Mouse (Mus musculus) stomach, embryonic 15.5 days (tissue): ENCODE results near the gene Nucb1. TPM values are rescaled to one million over a fixed set of nuclear protein-coding genes. Genes with fewer than 3 reads are reported as not detected.
A peak's percentile ranks its signal among the peaks of the same experiment; 100 is the strongest.
"Not testable (repeated sequence)": the region's sequence is repeated elsewhere in the genome, so short reads cannot be mapped to it uniquely, and the experiment has no call there.

Source experiments
- ATAC-seq: fragments of 200-750 bp; cut with Nextera tagmentation; 2 replicates; pipeline ENCODE4 v1.8.0; 2017; ENCODE audit warnings: low read depth, moderate number of reproducible peaks, moderate TSS enrichment; ENCODE audit not compliant: insufficient read depth, low FRiP score
- H3K27ac ChIP-seq: fragments of 300-500 bp; sonication (generic); 2 replicates; pipeline ENCODE4 v1.5.1; 2015; ENCODE audit warnings: mild to moderate bottlenecking, inconsistent platforms
- H3K27me3 ChIP-seq: fragments of 300-500 bp; sonication (generic); replicated peaks from 2 replicates; pipeline ENCODE4 v1.6.1; 2015; ENCODE audit warnings: inconsistent platforms
- H3K36me3 ChIP-seq: fragments of 300-500 bp; sonication (generic); 2 replicates; pipeline ENCODE4 v1.6.1; 2015; ENCODE audit warnings: inconsistent platforms
- H3K4me1 ChIP-seq: fragments of 300-500 bp; sonication (generic); 2 replicates; pipeline ENCODE4 v1.6.1; 2015; ENCODE audit warnings: inconsistent platforms
- H3K4me2 ChIP-seq: fragments of 300-500 bp; sonication (generic); 2 replicates; pipeline ENCODE4 v1.6.1; 2015; ENCODE audit warnings: mild to moderate bottlenecking, inconsistent platforms
- H3K4me3 ChIP-seq: fragments of 300-500 bp; sonication (generic); replicated peaks from 2 replicates; pipeline ENCODE4 v1.5.1; 2015; ENCODE audit warnings: inconsistent platforms
- H3K9ac ChIP-seq: fragments of 300-500 bp; sonication (generic); 2 replicates; pipeline ENCODE4 v1.6.1; 2015; ENCODE audit warnings: inconsistent platforms
- H3K9me3 ChIP-seq: fragments of 300-500 bp; sonication (generic); 2 replicates; pipeline ENCODE4 v1.6.1; 2016; ENCODE audit warnings: inconsistent platforms
- WGBS: fragments of 180-500 bp; shearing (Covaris S2); methylation state at CpG from one replicate; pipeline ENCODE4 v1.1.7; 2015; 5-methylcytosine and 5-hydroxymethylcytosine counted together
- polyA plus RNA-seq: library from polyadenylated mRNA; unstranded; fragments of >200 nt; fragmentation: Nextera tagmentation; extraction: Ambion mirVana; gene quantifications from 2 replicates; pipeline ENCODE4 v1.2.1, GENCODE M21; 2015

Nucb1 gene
- polyA plus RNA-seq, 1 experiment from 2014 or later: 230 TPM

DNA sequence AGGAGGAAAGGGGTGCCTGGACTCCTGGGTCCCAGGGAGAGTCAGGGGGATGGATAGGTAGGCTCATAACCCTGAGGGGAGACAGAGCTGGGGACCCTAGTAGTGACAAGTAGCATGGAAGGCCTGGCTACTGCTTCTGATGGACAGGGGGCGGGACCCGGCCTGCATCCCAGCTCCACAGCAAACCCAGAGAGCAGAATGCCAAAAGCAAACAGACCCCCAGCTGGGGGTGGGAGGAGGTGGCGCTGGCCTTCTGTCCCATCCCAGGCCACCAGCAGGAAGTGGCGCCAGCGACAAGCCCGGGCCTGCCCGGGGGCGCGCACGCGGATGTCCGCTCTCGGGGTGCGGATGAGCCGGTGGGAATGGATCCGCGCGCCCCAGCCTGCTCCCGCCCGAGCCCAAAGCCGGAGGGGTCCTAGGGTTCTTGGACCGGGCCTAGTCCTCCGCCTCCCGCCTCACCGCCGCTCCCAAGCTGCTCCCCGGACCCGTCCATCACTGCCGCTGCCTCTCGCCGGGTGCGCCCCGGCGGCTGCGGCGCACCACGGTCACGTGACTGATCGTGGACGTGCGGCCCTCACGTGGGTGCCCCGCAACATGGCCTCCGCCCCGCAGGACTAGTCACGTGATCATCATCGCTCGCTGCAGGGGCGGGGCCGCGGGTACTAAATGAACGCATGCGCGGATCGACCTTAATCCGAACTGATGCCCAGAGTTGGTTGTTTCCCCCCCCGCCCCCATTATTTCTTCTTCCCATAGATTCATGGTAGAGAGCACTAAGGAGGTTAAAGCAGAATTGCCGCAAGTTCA lies 43.7 kb downstream of the Nucb1 start, which contains the start of gene Bax:
Bax (minus strand) TSS at position 616 of the 807 bp plus-strand sequence.
- peak; percentile 73 for ATAC-seq
- H3K27me3 ChIP-seq: no peaks in the 10 kb centered on the region
- WGBS: under 1% methylated on average over 58 of the region's 58 CpGs

DNA sequence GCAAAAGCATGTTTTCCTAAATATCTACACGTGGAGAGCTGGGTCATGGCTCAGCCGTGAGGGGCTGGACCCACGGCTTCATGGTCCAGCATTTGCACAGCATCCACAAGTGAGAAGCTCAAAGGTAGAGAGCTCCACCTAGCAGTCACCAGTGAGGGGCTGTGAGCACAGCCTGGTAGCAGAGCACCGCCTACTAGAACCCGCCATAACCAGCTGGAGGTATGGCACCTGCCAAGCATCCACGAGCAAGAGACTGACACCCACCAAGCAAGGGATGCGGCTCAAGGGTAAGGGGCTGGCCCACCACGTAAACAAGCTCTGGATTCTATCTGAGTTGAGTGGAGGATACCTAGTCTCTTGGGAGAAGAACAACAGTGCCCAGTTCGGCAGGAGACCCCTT lies 44.7 kb downstream of the Nucb1 start:
- H3K4me1 ChIP-seq: peaks cover 33% of the 10 kb centered on the region
- peak overlapping the region; percentile 69 for H3K9ac ChIP-seq
- no peak overlapping the region for H3K27ac ChIP-seq
- peak overlapping the region; percentile 73 for H3K4me2 ChIP-seq
- no peak for ATAC-seq
- H3K4me3 ChIP-seq: peak overlapping the region; percentile 82; the same call in 1 of the 2 replicates
- peaks cover 6% of the 10 kb centered on the region; the same call in 1 of the 2 replicates for H3K36me3 ChIP-seq
- no peaks in the 10 kb centered on the region for H3K27me3 ChIP-seq
- H3K9me3 ChIP-seq: no peaks in the 10 kb centered on the region
- 73% methylated on average over 9 of the region's 9 CpGs for whole genome bisulfite sequencing

More for the DNA sequence above, 43.7 kb downstream of the Nucb1 start, which contains the start of gene Bax:
- Histone ChIP-seq H3K9ac (peak within 1 kb of the TSS; percentile 69), H3K4me3 (peak within 1 kb of the TSS; percentile 82), H3K36me3 (peaks cover 6% of the 10 kb centered on the region; the same call in 1 of the 2 replicates), H3K9me3 (no peaks in the 10 kb centered on the region), H3K4me1 (peaks cover 26% of the 10 kb centered on the region), H3K4me2 (peak within 1 kb of the TSS; percentile 73), H3K27ac (peak within 1 kb of the TSS; percentile 45)

DNA sequence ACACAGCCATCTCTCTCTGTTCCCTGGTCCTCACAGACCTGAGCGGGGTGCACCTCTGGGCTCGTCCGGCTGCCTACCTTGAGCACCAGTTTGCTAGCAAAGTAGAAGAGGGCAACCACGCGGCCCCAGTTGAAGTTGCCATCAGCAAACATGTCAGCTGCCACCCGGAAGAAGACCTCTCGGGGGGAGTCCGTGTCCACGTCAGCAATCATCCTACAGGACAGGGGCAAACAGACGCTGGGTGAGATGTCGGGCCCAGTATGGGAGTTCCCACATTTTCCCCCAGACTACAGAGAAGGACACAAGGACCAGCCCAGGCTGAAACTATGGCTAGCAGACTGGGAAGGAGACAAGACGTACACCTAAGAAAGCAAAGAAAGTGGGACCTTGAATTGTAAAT lies 45.1 kb downstream of the Nucb1 start:
- no peaks in the 10 kb centered on the region for H3K27me3 ChIP-seq
- no peak overlapping the region for H3K4me2 ChIP-seq
- 91% methylated on average over 12 of the region's 12 CpGs for WGBS
- no peak for ATAC-seq
- no peaks in the 10 kb centered on the region for H3K9me3 ChIP-seq
- H3K9ac ChIP-seq: no peak overlapping the region
- peaks cover 37% of the 10 kb centered on the region for H3K4me1 ChIP-seq
- peaks cover 6% of the 10 kb centered on the region; the same call in 1 of the 2 replicates for H3K36me3 ChIP-seq
- H3K4me3 ChIP-seq: no peak overlapping the region
- no peak overlapping the region for H3K27ac ChIP-seq

DNA sequence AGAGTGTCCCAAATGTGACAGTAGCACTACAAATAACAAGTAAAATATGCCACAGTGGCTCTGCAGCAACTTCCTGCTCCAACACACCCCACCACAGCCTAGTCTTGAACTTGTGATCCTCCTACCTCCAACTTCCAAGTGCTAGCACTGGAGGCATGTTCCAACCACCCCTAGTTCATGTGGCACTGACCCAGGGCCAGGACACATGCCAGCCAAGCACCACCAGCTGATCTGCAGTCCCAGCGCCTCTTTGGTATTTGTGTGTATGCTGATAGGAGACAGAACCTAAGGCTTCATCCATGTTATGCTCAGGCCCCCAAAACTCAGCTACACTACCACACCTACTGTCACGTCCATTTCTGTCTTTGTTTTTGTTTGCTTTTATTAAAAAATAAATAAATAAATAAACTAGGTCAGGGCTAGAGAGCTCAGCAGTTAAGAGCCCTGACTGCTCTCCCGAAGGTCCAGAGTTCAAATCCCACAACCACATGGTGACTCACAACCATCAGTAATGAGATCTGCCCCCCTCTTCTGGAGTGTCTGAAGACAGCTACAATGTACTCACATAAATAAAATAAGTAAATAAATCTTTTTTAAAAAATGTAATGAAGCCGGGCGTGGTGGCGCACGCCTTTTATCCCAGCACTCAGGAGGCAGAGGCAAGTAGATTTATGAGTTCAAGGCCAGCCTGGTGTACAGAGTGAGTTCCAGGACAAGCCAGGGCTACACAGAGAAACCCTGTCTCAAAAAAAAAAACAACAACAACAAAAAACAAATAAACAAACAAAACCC lies 46.0 kb downstream of the Nucb1 start:
- no peaks in the 10 kb centered on the region for H3K27me3 ChIP-seq
- H3K4me3 ChIP-seq: no peak overlapping the region
- 90% methylated on average over 7 of the region's 7 CpGs for WGBS
- no peaks in the 10 kb centered on the region for H3K9me3 ChIP-seq
- no peak overlapping the region for H3K9ac ChIP-seq
- peaks cover 6% of the 10 kb centered on the region; the same call in 1 of the 2 replicates for H3K36me3 ChIP-seq
- H3K4me1 ChIP-seq: peaks cover 38% of the 10 kb centered on the region
- no peak overlapping the region for H3K4me2 ChIP-seq
- no peak overlapping the region for H3K27ac ChIP-seq
- no peak for ATAC-seq

DNA sequence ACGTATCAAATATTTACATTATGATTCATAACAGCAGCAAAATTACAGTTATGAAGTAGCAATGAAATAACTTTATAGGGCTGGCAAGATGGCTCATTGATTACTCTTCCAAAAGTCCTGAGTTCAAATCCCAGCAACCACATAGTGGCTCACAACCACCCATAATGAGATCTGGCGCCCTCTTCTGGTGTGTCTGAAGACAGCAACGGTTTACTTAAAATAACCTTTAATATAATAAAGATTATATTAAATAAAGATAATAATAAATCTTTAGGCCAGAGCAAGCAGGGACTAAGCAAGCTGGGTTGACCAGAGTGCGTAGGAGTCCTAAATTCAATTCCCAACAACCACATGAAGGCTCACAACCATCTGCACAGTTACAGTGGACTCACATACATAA lies 47.3 kb downstream of the Nucb1 start:
- H3K9ac ChIP-seq: not testable (repeated sequence)
- WGBS: 75% methylated on average over 4 of the region's 4 CpGs

DNA sequence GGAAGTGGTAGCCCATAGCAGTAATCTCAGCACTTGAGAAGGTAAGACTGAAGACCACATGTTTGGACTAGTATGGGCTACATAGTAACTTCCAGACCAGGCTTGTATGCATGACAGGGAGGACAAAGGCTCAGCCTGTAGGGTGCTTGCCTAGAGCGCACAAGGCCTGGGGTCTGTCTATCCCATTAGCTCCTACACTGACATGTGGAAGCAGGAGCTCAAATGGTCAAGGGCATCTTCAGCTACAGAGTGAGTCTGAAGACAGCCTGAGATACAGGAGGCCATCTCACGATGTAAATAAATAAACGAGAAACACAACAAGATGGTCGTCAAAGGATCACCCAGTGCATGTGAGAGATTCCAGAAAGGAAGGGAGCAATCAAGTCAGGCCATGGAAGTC lies 47.9 kb downstream of the Nucb1 start:
- Histone ChIP-seq H3K9ac (no peak overlapping the region), H3K4me1 (peaks cover 47% of the 10 kb centered on the region), H3K4me3 (no peak overlapping the region), H3K27ac (no peak overlapping the region), H3K9me3 (no peaks in the 10 kb centered on the region), H3K36me3 (peaks cover 10% of the 10 kb centered on the region; the same call in 1 of the 2 replicates), H3K27me3 (no peaks in the 10 kb centered on the region), H3K4me2 (no peak overlapping the region)
- no peak for ATAC-seq
- WGBS: 83% methylated on average over 4 of the region's 4 CpGs

More for the DNA sequence above, 47.3 kb downstream of the Nucb1 start:
- H3K4me1 ChIP-seq: peaks cover 45% of the 10 kb centered on the region
- not testable (repeated sequence) for H3K27ac ChIP-seq, H3K27me3 ChIP-seq, H3K4me2 ChIP-seq, ATAC-seq, H3K4me3 ChIP-seq, H3K9me3 ChIP-seq
- peaks cover 10% of the 10 kb centered on the region; the same call in 1 of the 2 replicates for H3K36me3 ChIP-seq

DNA sequence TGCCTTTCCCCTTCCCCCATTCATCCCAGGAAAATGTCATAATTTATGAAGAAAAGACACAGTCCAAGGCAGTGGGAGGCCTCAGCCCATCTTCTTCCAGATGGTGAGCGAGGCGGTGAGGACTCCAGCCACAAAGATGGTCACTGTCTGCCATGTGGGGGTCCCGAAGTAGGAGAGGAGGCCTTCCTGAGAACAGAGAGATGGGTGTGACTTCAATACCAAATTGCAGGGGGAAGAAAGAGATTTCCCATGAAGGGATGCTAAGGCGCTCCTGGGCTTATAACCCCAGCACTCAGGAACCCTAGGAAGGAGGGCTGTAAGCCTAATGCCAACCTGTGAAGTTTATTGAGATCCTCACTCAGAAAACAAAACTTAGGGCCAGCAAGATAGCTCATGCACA lies 48.4 kb downstream of the Nucb1 start:
- no peak for ATAC-seq
- Histone ChIP-seq H3K4me1 (peaks cover 49% of the 10 kb centered on the region), H3K36me3 (peaks cover 10% of the 10 kb centered on the region; the same call in 1 of the 2 replicates), H3K9me3 (no peaks in the 10 kb centered on the region), H3K9ac (no peak overlapping the region), H3K4me3 (no peak overlapping the region), H3K27me3 (no peaks in the 10 kb centered on the region), H3K27ac (peak overlapping the region; percentile 75; the same call in 1 of the 2 replicates), H3K4me2 (no peak overlapping the region)
- 84% methylated on average over 4 of the region's 4 CpGs for WGBS

DNA sequence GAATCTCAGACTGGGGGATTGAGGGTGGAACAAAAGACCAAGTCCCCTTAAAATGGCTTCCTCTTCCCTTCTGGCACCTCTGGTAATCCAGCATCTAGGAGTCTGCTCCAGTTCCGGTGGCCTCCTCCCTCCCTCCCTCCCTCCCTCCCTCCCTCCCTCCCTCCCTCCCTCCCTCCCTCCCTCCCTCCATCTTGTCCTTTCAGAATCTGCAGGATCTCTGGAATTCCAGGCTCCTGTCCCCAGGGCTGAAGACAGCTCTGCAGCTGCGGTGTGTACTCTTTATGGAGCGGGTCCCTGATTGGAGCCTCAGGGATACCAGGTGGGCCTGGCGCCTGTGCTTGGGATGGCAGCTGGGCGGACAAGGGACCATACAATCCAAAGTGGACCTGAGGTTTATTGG lies 48.9 kb downstream of the Nucb1 start:
- Histone ChIP-seq H3K4me3 (no peak overlapping the region), H3K4me2 (peak overlapping the region; percentile 54), H3K27ac (peak overlapping the region; percentile 94), H3K27me3 (no peaks in the 10 kb centered on the region), H3K36me3 (peaks cover 10% of the 10 kb centered on the region; the same call in 1 of the 2 replicates), H3K9me3 (no peaks in the 10 kb centered on the region), H3K4me1 (peaks cover 51% of the 10 kb centered on the region), H3K9ac (no peak overlapping the region)
- WGBS: 47% methylated on average over 5 of the region's 5 CpGs
- no peak for ATAC-seq

DNA sequence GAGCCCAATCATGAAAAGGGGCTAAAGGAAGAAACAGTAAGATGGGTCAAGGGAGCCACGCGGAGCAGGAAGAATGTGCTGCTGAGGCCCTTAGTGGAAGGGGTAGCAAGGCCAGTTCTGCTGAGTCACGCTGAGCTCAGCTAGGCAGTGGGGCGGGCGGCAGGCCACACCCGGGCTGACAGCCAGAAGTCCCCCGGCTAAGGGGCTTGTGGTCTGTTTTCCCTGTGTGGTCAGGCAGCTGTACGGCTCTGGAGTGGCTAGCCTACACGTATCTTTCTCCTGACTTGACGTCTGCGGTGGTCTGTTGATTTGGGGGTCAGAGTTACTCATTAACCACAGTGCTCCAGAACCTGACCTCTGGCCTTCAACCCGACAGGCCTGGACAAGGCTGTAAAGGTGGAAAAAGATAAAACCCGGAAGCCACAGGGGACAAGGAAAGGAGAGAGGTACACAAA lies 49.3 kb downstream of the Nucb1 start:
- peak; percentile 48 for ATAC-seq
- Histone ChIP-seq H3K4me2 (peak overlapping the region; percentile 54), H3K9me3 (no peaks in the 10 kb centered on the region), H3K4me3 (peak overlapping the region; percentile 74), H3K36me3 (peaks cover 10% of the 10 kb centered on the region; the same call in 1 of the 2 replicates), H3K27ac (peak overlapping the region; percentile 94), H3K27me3 (no peaks in the 10 kb centered on the region), H3K9ac (no peak overlapping the region), H3K4me1 (peaks cover 46% of the 10 kb centered on the region)
- WGBS: 8% methylated on average over 13 of the region's 13 CpGs

DNA sequence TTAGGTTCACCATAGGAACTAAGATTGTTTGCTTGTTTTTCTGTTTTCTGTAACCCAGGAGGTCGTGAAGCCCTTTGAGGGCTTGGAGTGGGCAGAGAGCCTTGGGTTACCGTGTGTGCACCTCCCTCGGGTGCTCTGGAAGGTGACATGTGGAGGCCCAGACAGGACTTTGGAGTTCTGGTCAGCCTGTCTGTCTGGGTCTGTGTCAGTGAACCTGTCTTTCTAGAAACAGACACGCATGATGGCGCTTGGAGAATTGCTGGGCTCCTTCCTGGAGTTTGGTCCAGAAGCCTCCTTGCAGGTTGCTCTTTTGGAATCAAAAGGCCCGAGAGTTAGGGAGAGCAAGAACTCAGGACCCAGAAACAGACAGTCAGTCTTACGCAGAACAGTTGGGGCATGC lies 49.8 kb downstream of the Nucb1 start:
- Histone ChIP-seq H3K27me3 (no peaks in the 10 kb centered on the region), H3K9ac (no peak overlapping the region), H3K27ac (peak overlapping the region; percentile 94), H3K9me3 (no peaks in the 10 kb centered on the region), H3K4me1 (peaks cover 41% of the 10 kb centered on the region), H3K4me3 (peak overlapping the region; percentile 74), H3K4me2 (peak overlapping the region; percentile 54), H3K36me3 (peaks cover 12% of the 10 kb centered on the region; the same call in 1 of the 2 replicates)
- ATAC-seq: no peak
- WGBS: 63% methylated on average over 7 of the region's 7 CpGs

DNA sequence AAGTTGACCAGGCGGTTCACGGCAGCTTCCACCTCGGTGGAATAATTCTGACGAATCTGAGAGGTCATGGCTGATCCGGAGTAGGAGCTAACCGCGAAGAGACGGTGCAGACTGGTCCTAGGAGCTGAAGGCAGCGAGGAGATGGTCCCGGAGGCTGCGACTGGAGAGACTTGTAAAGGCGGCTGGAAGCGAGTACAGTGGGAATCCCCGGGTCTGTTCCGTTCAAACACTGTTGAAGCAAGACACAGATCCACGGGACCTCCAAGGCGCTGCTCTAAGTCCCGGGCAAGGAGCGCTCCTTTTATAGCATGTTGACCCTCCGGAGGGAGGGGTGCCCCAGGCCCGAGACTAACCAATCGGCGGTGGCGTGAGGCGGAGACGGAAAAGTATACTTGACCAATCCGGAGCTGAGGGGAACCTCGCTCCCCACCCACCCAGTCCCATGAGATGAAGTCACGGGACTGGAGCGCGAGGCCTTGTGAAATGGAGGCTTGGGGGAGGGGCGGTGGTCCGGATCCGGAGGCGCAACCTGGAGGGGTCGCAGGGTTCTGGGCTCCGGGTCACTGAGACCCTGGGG lies 50.6 kb downstream of the Nucb1 start, which contains the start of gene Ftl1:
Ftl1 (minus strand) TSS at position 321 of the 577 bp plus-strand sequence.
- not testable (repeated sequence) for H3K9me3 ChIP-seq, H3K27me3 ChIP-seq
- Histone ChIP-seq H3K4me2 (peak within 1 kb of the TSS; percentile 78), H3K9ac (peak within 1 kb of the TSS; percentile 55), H3K4me1 (peaks cover 39% of the 10 kb centered on the region), H3K4me3 (peak within 1 kb of the TSS; percentile 74), H3K27ac (peak within 1 kb of the TSS; percentile 94), H3K36me3 (peaks cover 20% of the 10 kb centered on the region)
- WGBS: under 1% methylated on average over 36 of the region's 37 CpGs
- peak; percentile 94 for ATAC-seq
